Mouse (Mus musculus) liver, postnatal 0 days (tissue): ENCODE results near the gene Pycr2. TPM values are rescaled to one million over a fixed set of nuclear protein-coding genes. Genes with fewer than 3 reads are reported as not detected.
A peak's percentile ranks its signal among the peaks of the same experiment; 100 is the strongest.
"Not testable (repeated sequence)": the region's sequence is repeated elsewhere in the genome, so short reads cannot be mapped to it uniquely, and the experiment has no call there.

Experiments
- ATAC-seq: fragments of 200-750 bp; cut with Nextera tagmentation; 2 replicates; pipeline ENCODE4 v1.8.0; 2017; ENCODE audit warnings: mild to moderate bottlenecking, moderate library complexity
- DNase-seq: peaks from one replicate; pipeline ENCODE4 v3.0.0-alpha.2; 2016
- H3K27ac ChIP-seq: fragments of 300-500 bp; sonication (generic); 2 replicates; pipeline ENCODE4 v1.5.1; 2014; ENCODE audit warnings: antibody characterized with exemption, moderate library complexity, mild to moderate bottlenecking, low read depth
- H3K27me3 ChIP-seq: fragments of 300-500 bp; sonication (generic); 2 replicates; pipeline ENCODE4 v1.6.1; 2014; ENCODE audit warnings: low read length, control low read depth, mixed read lengths; ENCODE audit not compliant: insufficient read depth
- H3K36me3 ChIP-seq: fragments of 300-500 bp; sonication (generic); replicated peaks from 2 replicates; pipeline ENCODE4 v1.6.1; 2014; ENCODE audit warnings: mild to moderate bottlenecking, control low read depth, low read length, moderate library complexity, mixed read lengths; ENCODE audit not compliant: insufficient read depth
- H3K4me1 ChIP-seq: fragments of 300-500 bp; sonication (generic); 2 replicates; pipeline ENCODE4 v1.6.1; 2014; ENCODE audit warnings: antibody characterized with exemption, mild to moderate bottlenecking, control low read depth; ENCODE audit not compliant: insufficient read depth
- H3K4me2 ChIP-seq: fragments of 300-500 bp; sonication (generic); 2 replicates; pipeline ENCODE4 v1.6.1; 2014; ENCODE audit warnings: low read depth, mild to moderate bottlenecking, low read length, moderate library complexity, mixed read lengths
- H3K4me3 ChIP-seq: fragments of 300-500 bp; sonication (generic); 2 replicates; pipeline ENCODE4 v1.5.1; 2014; ENCODE audit warnings: low read depth, low read length
- H3K9ac ChIP-seq: fragments of 300-500 bp; sonication (generic); replicated peaks from 2 replicates; pipeline ENCODE4 v1.6.1; 2014; ENCODE audit warnings: mild to moderate bottlenecking, moderate library complexity
- H3K9me3 ChIP-seq: fragments of 300-500 bp; sonication (generic); 2 replicates; pipeline ENCODE4 v1.6.1; 2016; ENCODE audit warnings: mild to moderate bottlenecking, control low read depth, low read length, mixed read lengths
- CTCF ChIP-seq: sonication (generic); IDR thresholded peaks from 2 replicates; pipeline ENCODE4 v1.5.1; 2016; ENCODE audit warnings: antibody characterized with exemption, low read depth
- EP300 ChIP-seq: IDR thresholded peaks from 2 replicates; pipeline ENCODE4 v1.6.1; 2016; ENCODE audit warnings: antibody characterized with exemption, low read depth, mild to moderate bottlenecking
- WGBS: fragments of 180-500 bp; shearing (Covaris S2); extraction: QIAGEN DNeasy Blood & Tissue Kit; methylation state at CpG from one replicate; pipeline ENCODE4 v1.1.7; 2014; ENCODE audit not compliant: insufficient replicate concordance; 5-methylcytosine and 5-hydroxymethylcytosine counted together
- polyA plus RNA-seq: library from polyadenylated mRNA; unstranded; fragments of >200 nt; fragmentation: Nextera tagmentation; extraction: Ambion mirVana; gene quantifications from 2 replicates; pipeline ENCODE4 v1.2.1, GENCODE M21; 2015

Pycr2 gene
- polyA plus RNA-seq, 1 experiment from 2014 or later, result 43.4 TPM

DNA sequence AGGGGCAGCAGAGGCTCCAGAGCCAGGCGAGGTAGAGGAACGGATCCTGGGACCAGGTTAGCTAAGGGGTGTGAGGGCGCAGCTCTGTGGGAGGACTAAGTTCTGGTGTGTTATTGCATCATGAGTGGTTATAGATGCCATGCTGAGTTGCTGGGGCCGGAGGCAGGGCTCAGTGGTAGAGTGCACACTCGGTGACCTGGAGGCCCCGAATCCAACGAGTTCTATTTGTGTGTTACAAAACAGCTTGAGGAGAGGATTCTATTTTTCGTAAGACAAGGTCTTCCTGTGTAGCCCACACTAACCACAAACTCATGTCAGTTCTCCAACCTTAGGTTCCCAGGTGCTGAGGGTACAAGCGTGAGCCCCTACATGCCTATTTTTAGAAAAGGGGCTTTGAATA lies 19.6 kb upstream of the Pycr2 start:
- Histone ChIP-seq H3K27me3 (no peaks in the 10 kb centered on the region), H3K4me3 (0 out of 2 replicates have a peak overlapping the region, but pooled peaks have one; percentile 10), H3K9me3 (no peaks in the 10 kb centered on the region), H3K9ac (no peak overlapping the region), H3K4me1 (peaks cover 27% of the 10 kb centered on the region), H3K27ac (peak overlapping the region; percentile 71), H3K36me3 (no peaks in the 10 kb centered on the region), H3K4me2 (peak overlapping the region; percentile 50)
- DNase-seq (no peak), ATAC-seq (peak; percentile 46)
- TF ChIP-seq CTCF, result no peak
- 0 out of 2 replicates have a peak, but pooled peaks have one; percentile 25 for TF ChIP-seq EP300
- WGBS, result 32% methylated on average over 9 of the region's 9 CpGs

DNA sequence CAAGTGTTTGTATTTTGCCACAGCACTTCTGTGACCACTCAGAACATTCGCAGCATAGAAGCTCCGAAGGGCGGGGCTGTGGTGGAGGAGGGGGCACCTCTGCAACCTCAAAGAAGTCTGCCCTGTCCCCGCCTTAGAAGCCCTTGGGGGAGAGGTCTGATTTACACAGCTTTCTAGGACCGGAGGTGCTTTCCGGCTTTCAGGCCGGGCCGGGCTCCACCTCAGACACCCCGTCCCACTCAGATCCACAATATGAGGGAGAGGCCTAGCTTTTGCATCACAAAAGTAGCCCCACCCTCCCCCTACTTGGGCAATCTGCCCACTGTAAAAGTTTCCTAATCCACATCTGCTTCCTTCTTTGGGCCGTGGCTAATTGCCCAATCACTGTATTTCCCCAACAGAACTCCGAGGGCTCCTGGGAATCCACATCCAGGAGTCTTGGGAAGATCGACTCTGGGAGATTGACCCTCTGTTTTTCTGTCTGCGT lies 15.5 kb upstream of the Pycr2 start:
- peaks cover 26% of the 10 kb centered on the region for H3K4me1 ChIP-seq
- peak overlapping the region; percentile 45 for H3K4me2 ChIP-seq
- peaks cover 9% of the 10 kb centered on the region; the same call in 1 of the 2 replicates for H3K27me3 ChIP-seq
- H3K4me3 ChIP-seq, result no peak overlapping the region
- peak; percentile 82 for DNase-seq
- H3K27ac ChIP-seq, result peak overlapping the region; percentile 64
- TF ChIP-seq EP300, result peak; percentile 61
- no peak for TF ChIP-seq CTCF
- no peak overlapping the region for H3K9ac ChIP-seq
- WGBS, result 10% methylated on average over 13 of the region's 13 CpGs
- ATAC-seq, result peak; percentile 65
- no peaks in the 10 kb centered on the region for H3K9me3 ChIP-seq
- H3K36me3 ChIP-seq, result no peaks in the 10 kb centered on the region

DNA sequence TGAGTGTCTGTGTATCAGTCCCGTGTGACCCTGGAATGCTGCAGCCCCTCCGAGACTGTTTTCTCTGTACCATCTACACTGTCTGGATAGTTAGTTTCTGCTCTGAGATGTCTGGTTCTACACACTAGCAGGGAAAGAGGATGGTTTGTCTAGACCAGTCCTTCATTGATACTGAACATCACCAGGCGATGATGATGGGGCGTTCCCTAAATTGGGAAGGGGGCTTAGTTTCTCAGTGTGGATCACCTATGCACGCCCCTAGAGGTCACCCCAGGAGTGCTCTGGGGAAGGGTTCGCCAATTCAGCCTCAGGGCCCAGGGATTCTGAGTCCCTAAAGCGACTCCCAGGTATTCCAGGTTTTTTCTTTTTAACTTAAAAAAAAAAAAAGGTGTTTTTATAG lies 14.9 kb upstream of the Pycr2 start:
- TF ChIP-seq CTCF (no peak), EP300 (no peak)
- WGBS, result 50% methylated on average over 7 of the region's 7 CpGs
- Histone ChIP-seq H3K36me3 (no peaks in the 10 kb centered on the region), H3K9me3 (no peaks in the 10 kb centered on the region), H3K27ac (no peak overlapping the region), H3K27me3 (peaks cover 12% of the 10 kb centered on the region; the same call in 1 of the 2 replicates), H3K4me3 (no peak overlapping the region), H3K4me1 (peaks cover 20% of the 10 kb centered on the region), H3K4me2 (peak overlapping the region; percentile 45), H3K9ac (no peak overlapping the region)
- no peak for ATAC-seq
- DNase-seq, result no peak

DNA sequence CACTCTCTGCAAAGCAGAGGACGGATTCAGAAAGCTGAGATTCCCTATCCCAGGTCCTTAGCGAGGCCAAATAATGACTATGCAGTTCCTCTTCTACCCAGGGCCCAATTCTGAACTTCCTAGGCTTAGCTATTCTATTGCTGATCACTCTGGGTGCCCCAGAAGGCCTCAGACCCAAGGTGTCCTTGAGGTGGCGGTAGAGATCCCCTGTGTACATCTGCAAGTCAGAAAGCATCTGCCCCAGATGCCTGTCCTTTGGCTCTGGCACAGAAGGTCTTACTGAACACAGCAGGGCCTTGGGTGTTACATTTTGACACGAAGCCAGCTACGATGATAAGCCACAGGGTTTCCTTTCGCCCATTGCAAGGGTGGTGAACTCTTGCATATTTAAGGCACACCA lies 14.3 kb upstream of the Pycr2 start:
- peak; percentile 54 for DNase-seq
- TF ChIP-seq EP300 (no peak), CTCF (peak; percentile 70)
- peaks cover 14% of the 10 kb centered on the region for H3K4me1 ChIP-seq
- H3K36me3 ChIP-seq, result no peaks in the 10 kb centered on the region
- peak; percentile 33; the same call in 1 of the 2 replicates for ATAC-seq
- no peak overlapping the region for H3K27ac ChIP-seq
- peaks cover 17% of the 10 kb centered on the region; the same call in 1 of the 2 replicates for H3K27me3 ChIP-seq
- H3K9ac ChIP-seq, result no peak overlapping the region
- no peak overlapping the region for H3K4me2 ChIP-seq
- H3K9me3 ChIP-seq, result no peaks in the 10 kb centered on the region
- WGBS, result 31% methylated on average over 6 of the region's 6 CpGs
- no peak overlapping the region for H3K4me3 ChIP-seq

DNA sequence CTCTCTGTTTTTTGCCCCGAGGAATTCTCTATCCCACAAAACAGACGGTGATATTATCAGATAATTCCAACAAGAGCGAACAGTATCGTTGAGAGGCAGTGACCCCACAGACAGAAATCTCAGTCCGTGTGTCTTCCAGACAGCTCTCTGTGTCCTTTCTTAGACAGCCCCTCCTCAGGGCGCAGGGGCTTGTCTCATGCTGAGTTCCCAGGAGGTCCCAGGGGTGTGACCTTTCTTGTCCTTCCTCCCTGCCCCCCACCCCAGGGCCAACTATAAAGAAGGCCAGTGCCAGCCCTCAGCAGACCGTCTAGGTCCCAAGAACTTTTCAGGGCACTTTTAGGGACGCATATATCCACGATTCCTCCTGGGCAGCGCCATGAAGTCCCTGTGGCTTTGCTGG lies 11.3 kb upstream of the Pycr2 start, which contains the start of gene Lefty2:
Lefty2 (plus strand) TSS at position 301 of the 400 bp plus-strand sequence.
- Histone ChIP-seq H3K4me3 (no peak within 1 kb of the TSS), H3K9me3 (no peaks in the 10 kb centered on the region), H3K9ac (no peak within 1 kb of the TSS), H3K4me1 (peaks cover 11% of the 10 kb centered on the region), H3K4me2 (no peak within 1 kb of the TSS), H3K36me3 (no peaks in the 10 kb centered on the region), H3K27ac (no peak within 1 kb of the TSS), H3K27me3 (peaks cover 23% of the 10 kb centered on the region; the same call in 1 of the 2 replicates)
- no peak for DNase-seq
- WGBS, result 57% methylated on average over 10 of the region's 10 CpGs
- no peak for TF ChIP-seq CTCF
- no peak for TF ChIP-seq EP300
- no peak for ATAC-seq

DNA sequence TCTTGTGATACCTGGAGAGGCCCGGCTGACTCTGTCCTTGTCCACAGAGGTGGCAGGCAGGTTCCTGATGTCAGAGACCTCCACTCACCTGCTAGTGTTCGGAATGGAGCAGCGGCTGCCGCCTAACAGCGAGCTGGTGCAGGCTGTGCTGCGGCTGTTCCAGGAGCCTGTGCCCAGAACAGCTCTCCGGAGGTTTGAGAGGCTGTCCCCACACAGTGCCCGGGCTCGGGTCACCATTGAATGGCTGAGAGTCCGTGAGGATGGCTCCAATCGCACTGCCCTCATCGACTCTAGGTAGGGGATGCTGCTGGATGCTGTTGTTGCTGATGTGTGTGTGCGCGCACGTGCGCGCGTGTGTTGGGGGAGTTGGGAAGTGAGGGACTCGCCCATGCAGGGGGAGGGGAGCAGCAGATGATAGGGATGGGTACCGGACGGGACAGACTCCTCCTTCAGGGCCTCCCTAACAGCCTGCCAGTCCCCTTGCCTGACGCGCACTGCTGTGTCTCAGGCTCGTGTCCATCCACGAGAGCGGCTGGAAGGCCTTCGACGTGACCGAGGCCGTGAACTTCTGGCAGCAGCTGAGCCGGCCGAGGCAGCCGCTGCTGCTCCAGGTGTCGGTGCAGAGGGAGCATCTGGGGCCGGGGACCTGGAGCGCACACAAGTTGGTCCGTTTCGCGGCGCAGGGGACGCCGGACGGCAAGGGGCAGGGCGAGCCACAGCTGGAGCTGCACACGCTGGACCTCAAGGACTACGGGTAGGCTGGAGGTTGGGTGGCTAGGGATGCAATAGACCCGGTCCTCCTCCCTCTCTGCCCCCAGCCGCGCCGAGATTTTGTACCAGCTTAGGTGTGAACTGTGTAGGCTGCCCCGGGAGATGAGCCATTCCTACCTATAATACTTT lies 9.8 kb upstream of the Pycr2 start:
- not testable (repeated sequence) for H3K36me3 ChIP-seq, H3K4me2 ChIP-seq, H3K9me3 ChIP-seq, H3K27ac ChIP-seq, H3K4me1 ChIP-seq, H3K9ac ChIP-seq, H3K4me3 ChIP-seq, ATAC-seq
- DNase-seq, result peak; percentile 14
- WGBS, result 7% methylated on average over 43 of the region's 51 CpGs
- H3K27me3 ChIP-seq, result peaks cover 23% of the 10 kb centered on the region; the same call in 1 of the 2 replicates
